Mouse (Mus musculus): ENCODE measurements around the gene Plpp2.

Gene Plpp2

DNA sequence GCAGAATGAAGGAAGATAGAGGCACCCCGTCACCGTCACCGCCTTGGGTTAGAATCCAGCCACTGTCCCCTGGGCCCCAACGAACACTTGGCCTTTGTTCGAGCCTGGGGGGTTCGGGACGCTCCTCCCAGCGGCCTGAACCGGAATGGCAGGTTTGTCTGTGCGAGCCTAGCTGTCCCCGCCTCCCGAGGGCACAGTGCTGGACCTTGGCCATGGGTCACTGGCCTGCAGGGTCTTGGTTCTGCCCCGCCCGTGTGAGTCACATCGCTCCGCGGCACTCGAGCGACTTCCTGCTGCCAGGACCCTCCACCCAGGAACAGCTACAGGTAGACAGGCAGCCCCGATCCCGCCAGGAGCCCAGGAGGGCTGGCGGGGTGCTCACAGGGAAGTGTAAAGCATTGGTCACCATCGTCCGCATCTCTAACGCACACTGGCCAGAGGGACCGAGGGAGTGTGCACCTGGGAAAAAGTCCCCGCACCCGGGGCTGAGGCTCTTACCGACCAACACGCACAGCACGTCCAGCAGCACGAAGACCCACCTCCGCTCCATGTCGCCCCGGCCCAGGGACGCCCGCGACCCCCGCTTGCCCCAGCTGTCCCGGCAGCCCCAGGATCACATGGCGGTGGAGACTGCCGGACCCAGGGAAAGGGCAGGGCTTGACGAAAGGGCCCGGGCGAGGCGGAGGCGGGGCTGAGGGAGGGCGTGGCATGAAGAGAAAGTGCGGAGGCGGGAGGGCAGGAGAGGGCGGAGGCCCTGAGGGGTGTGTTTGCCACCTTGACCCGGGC, at the start of gene Plpp2:
Plpp2 (minus strand) TSS at position 671 of the 786 bp plus-strand sequence.
- DNase-seq (ENCODE audit: low read depth, low spot score), result peak; percentile 72

DNA sequence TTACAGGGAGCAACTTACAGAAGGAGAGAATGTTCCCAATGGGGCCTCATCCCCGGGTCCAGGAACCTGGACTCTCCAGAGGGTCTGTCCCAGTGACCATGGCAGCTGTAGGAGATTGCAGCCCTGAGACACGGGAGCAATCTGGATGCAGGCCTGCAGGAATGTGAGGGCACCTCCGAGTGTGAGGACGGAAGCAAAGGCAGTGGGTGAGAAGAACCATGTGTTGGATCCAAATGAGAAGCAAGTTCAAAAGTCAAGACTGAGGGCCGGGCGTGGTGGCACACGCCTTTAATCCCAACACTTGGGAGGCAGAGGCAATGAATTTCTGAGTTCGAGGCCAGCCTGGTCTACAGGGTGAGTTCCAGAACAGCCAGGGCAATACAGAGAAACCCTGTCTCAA, 47.9 kb upstream of the Plpp2 start:
- no peak for DNase-seq (ENCODE audit: low read depth, low spot score)

DNA sequence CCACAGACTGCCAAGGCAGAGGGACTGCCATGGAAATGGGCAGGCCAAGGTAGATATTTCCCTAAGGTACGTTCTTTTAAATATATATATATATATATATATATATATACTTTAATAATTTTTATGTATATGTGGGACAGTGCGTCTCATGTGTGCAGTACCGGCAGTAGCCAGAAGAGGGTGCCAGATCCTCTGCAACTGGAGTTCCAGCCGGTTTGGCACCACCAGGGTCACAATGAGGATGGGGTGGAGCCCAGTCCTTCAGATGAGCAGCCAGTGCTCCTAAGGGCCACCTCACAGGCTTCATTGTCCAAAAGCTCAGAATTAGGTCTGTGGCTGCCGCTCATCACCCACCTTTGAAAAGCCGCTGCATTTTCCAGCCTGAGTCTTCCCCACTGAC, 47.2 kb upstream of the Plpp2 start:
- DNase-seq (ENCODE audit: low read depth, low spot score), result peak; percentile 36

DNA sequence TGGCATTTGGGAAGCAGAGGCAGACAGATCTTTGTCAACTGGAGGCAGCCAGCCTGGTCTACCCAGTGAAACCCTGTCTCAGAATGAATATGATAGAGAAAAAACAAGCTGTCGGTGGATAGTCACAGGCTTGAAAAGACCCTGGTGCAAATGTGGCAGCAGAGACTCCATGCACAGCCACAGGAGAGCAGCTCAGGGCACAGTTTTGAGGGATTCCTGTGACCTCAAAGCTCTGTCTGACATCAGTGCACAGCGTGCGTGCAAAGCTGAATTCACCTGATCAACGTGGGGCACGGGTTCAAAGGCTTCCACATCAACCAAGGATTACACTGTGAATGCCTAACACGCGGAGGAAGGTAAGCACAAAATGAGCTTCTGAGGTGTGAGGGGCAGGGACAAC, 46.8 kb upstream of the Plpp2 start:
- DNase-seq (ENCODE audit: low read depth, low spot score), result no peak

DNA sequence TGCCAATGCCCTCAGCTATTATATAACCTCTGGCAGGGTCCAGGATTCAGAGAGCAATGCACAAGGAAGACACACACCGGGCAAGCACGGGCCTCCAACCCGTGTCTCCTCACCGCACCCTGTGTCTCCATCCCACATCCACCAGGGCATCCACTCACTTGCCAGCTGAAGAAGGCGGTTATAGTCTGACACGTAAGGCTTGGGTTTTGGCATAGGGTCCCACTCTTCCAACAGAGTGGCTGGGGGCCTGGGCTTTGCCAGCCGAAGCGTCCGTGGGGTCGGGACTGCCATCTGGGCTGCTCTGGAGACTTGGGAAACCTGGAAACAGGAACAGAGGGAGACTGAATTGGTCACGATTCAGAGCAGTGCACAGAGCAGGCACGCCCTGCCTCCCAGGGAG, 46.2 kb upstream of the Plpp2 start:
- DNase-seq (ENCODE audit: low read depth, low spot score), result peak; percentile 17

DNA sequence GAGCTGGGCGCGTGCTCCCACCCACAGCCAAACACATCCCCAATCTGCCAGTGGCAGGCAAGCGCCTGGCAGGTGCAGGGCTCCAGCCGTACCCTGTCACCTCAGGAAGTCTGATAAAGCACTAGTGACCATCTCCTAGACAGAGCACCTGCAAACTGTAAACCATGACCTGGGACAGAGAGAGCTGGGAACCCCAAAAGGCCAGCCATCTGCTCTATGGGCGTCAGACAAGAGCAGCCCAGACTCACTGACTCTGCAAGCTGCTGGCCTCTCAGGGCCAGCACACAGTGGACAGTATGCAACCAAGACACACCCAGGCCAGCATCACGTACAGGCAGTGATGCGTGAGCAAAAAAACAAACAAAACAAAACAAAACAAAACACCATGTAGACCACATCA, 45.3 kb upstream of the Plpp2 start:
- no peak for DNase-seq (ENCODE audit: low read depth, low spot score)

DNA sequence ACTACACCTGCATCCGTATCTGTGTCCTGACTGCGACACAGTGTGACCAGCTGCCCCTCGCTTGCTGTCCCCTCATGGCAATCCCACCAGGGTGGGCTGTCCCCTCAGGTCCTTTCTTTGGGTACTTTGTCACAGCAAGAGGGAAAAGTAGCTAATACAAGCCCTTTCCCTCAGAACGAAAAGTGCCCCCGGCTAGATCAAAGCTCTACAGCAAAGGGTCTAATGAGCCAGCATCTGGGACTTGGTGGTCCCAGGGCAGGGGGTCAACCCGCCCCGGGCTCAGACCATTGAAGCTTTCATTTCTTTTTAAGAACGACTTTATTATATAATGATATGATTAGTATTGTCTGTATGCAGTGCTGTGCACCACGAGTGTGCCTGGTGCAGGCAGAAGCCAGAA, 44.7 kb upstream of the Plpp2 start:
- no peak for DNase-seq (ENCODE audit: low read depth, low spot score)

DNA sequence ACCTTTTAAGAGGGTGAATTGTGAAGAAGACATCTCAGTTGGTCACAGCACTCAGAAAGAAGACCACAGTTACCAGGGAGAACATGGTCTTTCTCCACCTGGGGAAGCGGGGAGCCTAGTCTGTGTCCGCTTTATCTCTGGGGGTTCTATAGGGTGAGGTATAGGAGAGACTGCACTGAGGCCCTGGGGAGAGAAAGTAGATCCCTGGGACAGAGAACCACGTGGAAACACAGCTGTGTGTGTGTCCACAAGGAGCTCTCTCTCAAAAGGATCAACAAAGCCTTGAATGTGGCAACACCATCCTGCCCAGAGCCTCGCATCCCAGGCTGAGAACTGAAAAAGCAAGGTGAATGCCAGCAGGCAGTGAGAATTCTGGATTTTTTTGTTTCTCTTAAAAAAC, 43.8 kb upstream of the Plpp2 start:
- DNase-seq (ENCODE audit: low read depth, low spot score), result no peak

DNA sequence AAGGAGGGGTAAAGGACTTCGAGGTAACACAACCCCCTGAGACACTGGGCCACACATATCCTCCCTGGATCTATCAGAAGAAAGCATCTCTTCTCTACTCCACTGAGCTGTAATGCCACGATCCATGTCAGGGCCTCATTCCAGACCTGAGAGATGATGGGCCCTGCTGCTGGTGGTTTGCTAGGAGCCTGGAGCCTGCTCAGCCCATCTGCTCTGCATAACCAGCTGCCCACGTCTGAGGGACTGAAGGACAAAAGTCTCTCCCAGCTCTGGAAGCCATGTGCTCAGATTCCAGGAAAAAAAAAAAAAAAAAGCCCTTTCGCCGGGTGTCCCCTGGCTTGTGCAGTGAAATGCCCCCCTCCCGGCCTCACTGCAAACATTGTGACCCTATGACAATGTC, 42.2 kb upstream of the Plpp2 start:
- DNase-seq (ENCODE audit: low read depth, low spot score), result peak; percentile 60

DNA sequence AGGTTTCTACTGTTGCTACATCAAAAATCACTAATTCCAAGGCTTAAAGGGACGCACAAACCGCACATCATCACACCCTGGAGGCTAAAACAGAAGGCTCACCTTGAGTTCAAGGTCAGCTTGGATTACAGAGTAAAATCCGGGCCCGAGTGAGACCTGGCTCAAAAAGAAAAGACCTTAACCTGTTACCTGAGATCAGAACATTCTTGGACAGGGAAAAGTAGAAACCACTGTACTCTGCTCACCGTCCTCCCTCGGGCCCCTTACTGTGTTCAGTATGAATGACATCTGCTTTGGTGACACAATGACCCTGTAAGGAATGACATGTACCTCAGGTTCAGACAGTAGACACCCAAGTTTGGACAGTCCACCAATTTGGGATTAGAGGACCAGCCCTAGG, 41.2 kb upstream of the Plpp2 start:
- no peak for DNase-seq (ENCODE audit: low read depth, low spot score)

DNA sequence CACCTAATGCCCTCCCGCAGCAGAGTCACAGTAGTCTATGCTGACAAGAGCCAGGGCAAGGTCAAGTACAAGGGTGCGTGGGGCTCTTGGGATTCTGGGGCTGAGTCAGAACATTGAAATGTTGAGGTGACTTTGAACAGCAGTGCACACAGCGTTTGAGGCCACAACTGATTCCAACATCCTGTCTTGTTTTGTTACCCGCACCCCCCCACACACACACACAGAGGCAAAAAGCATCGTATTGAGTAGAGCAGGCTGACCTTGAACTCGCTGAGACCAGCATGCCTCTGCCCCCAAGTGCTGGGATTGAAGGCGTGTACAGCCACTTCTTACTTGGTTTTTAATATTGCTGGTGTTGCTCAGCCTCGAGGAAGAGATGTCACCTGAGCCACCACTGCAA, 40.8 kb upstream of the Plpp2 start:
- no peak for DNase-seq (ENCODE audit: low read depth, low spot score)

DNA sequence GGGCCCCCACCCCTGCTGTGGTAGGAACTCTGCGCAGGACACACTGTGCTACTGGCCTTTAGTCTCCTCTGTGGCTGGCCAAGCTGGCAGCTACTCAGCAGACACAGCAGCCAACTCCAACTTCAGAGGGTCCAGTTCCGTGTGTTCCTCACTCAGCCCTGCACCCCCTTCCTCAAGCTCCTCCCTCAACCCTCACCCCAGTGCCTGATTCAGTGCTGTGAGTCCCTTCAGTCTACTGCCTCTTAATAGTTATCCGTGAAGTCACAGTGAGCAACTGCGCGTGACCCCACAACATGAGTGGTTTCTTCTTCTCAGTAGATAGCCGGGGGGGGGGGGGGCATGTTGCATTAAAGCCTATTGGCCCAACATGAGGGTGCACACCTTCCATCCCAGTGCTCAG, 40.0 kb upstream of the Plpp2 start:
- DNase-seq (ENCODE audit: low read depth, low spot score), result no peak

DNA sequence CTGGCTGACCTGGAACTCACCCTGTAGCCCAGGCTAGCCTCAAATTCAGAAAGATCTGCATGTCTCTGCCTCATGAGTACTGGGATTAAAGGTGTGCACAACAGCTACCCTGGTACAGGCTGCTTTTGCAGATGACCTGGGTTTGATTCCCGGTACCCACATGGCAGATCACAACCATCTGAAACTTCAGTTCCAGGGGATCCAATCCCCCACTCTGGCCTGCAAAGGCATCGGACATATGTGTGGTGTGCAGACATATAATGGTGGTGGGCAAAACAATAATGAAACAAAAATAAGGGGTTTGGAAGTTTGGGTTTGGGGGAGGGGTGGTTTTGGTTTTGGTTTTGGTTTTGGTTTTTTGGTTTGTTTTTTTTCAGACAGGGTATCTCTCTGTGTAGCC, 37.7 kb upstream of the Plpp2 start:
- no peak for DNase-seq (ENCODE audit: low read depth, low spot score)

DNA sequence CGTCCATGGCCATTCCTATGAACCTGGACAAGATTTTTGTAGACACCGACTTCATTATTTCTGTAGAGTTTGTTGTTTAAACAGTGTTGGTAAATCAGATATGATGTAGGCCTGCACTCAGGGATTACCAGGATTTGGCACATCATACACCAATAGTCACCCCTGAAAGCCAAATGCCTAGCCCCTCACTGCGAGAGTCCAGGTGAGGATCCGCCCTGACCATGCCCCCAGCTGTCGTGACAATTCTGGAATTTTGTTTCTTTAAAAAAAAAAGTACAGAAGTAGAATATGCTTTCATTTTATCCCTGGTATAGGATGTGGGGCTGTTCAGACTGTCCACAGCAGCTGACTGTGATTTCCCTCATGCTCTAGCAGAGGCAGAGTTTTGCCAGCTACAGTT, 36.3 kb upstream of the Plpp2 start:
- DNase-seq (ENCODE audit: low read depth, low spot score), result no peak

DNA sequence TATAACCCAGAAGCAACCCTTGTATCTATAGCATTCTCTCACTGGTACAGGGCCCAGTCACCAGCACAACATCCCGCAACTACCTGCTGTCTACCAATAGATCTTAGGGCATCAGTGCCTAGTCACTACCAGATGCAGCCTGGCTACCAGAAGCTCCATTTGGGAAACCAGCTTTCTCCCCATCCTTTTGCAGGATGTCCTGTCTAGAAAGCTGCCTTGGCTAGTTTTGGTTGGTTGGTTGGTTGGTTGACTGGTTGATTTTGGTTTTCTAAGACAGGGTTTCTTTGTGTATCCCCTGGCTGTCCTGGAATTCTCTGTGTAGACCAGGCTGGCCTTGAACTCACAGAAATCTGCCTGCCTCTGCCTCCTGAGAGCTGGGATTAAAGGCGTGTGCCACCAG, 26.1 kb upstream of the Plpp2 start:
- DNase-seq (ENCODE audit: low read depth, low spot score), result no peak

DNA sequence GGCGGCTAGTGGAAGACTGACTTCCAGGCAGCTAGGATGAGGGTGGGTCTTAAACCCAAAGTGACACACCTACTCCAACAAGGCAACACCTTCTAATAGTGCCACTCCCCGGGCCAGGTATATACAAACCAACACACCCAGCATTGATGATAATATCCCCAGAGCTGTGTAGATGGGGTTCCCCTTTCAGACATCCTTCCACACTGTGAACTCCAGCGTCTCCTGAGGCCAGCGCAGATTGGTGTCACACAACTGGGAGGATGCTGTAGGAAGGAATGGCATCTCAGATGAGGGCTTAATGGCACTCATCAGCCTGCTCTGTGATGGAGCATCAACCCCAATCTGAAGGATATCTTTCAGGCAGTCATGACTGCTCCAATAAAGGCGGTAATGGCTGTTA, 23.9 kb upstream of the Plpp2 start:
- no peak for DNase-seq (ENCODE audit: low read depth, low spot score)

DNA sequence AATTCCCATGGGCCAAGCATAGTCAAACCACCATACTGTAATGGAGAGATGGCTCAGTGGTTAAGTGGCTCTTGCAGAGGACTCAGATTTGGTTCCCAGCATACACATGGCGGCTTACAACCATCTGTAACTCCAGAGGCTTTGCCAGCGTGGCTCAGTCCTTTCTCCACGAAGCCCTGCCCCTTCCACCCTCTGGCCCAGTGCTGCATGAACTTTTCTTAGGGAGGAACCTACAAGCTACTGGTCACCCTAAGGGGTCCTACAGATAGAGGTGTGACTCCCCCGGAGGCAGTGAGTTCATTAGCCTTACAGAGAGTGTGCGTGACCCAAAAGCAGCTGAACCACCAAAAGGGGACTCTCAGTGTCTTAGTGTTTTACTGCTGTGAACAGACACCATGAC, 23.4 kb upstream of the Plpp2 start:
- DNase-seq (ENCODE audit: low read depth, low spot score), result no peak

DNA sequence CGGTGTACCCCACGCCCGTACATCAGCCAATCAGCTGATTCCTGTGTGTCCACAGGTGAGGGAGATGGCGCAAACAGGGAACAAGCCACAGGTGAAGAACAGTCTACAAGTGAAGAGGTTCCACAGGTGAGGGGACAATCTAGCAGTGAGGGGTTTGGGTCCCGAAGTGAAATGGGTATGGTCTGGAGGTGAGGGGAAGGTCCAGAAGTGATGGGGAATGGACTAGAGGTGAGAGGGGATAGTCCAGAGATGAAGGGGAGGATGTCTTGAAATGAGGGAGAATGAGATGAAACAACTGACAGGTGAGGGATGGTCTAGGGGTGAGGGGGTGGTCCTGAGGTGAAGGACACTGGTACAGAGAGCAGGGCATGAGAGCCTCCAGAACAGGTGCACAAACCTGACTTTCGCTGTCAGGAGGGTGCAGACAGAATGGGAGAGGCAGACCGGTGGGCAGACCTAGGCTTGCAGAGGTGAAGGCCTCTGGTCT, 21.7 kb upstream of the Plpp2 start:
- DNase-seq (ENCODE audit: low read depth, low spot score), result no peak

DNA sequence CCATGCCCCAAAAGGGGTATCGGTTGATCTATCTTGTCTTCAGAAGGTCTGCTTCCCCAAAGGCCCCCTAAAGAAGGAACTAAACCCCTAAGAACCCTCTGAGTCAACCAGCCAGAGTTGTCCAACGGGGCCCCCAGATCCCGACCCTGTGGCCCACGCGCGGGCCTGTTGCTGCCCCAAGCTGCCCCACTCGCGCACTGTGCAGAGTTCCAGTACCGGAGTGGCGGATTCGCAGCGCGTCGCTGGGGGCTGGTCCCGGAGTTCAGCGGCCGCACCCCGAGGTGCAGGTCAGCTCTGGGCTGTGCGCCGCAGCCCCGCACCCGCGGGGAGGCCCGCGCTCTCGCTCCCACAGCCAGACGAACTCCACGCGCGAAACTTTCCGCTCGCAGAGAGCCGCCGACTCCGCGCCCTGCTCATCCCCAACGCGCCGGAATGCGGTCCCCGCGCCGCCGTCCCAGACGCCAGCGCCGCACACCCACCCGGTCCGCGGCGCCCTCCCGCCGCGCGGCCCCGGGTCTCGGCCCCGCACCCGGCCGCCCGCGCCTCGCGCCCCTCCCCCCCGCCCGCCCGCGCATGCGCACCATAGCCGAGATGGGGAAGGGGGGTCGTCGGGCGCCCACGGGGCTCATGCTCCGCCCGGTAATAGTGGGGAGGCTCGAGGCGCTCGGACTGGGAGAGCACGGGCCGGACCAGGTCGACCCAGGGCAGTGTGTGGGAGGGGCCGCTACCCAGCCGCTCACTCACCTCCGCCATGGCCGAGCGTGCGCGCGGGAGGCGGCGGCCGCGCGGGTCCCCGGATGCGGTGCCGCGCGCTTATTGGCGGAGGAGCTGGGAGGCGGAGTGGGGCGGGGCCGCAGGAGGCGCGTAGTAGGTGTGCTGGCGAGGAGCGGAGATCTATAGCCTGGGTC, 21.0 kb upstream of the Plpp2 start, which contains the start of gene Mier2:
Mier2 (minus strand) TSS at position 870 of the 908 bp plus-strand sequence.
- peak; percentile 90 for DNase-seq (ENCODE audit: low read depth, low spot score)

DNA sequence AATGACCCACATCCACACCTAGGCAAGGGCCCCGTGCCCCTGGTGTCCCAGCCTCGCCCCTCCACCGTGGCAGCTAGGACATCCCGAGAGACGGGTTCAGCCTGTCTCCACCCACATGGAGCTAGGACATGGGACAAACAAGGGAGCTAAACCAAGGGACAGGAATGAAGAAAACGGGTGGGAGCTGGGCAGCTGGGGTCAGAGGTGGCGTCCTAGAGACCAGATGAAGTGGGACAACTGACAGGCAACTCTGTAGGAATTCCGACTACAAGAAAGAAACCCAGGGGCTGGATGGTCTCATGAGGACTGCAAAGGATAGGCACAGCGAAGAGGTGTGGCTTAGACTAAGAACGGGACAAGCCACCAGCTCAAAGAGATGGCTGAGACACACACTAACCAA, 20.1 kb upstream of the Plpp2 start:
- DNase-seq (ENCODE audit: low read depth, low spot score), result no peak

DNA sequence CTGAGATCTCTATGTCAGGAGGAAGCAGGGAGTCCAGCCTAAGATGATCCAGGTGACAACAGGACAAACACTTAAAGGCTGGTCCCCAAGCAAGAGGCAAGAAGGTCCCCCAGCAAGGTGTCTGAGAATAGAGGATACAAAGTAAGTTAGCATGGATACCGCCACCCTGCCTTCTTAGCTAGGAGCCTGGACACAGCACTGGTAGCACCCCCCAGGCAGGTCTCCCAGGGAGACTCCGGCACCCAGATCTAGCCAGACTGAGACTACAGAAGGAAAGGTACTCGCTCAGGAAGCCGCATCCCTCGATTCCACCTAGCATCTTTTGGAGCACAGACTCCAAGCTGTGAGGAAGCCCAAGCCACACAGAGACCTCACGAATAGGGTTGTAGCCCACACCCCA, 19.6 kb upstream of the Plpp2 start:
- DNase-seq (ENCODE audit: low read depth, low spot score), result no peak

DNA sequence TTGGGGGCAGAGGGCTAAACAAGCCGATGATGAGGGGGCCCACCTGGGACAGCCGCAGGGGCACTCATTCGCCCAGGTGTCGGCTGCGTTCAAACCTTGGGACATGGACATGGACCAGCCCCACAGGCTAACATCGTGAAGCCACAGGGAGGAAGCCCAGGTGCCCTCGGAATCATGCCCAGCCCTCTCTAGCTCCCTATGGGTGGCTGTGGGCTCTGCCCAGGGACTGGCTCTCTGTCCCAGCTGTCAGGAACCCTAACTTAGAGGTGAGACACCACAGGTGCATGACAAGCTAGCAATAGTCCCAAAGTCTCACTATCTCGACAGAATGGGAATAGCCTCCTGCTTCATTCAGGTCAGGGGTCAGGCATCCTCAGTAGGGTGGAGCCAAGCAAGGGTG, 18.9 kb upstream of the Plpp2 start:
- no peak for DNase-seq (ENCODE audit: low read depth, low spot score)

DNA sequence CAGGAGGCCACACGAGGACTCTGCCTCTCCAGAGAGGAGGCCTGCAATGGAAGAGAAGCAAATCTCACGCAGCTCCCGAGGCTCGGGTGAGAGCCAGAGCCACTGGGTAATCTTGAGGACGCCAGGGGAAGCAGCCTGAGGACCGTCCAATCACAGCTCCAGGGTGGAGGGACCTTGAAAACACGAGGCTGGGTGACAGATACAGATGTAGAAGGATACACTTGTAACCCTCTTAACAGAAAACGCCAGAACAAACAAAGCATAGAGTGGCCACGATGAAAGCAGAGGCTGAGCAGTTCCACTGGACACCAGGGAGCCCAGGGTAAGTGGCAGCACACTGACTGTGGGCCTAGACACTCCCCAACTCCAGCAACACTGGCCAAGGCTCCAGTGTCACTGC, 16.8 kb upstream of the Plpp2 start:
- DNase-seq (ENCODE audit: low read depth, low spot score), result no peak
